9 mouse cellular contexts compared by ENCODE assay signal in the genomic region with DNA sequence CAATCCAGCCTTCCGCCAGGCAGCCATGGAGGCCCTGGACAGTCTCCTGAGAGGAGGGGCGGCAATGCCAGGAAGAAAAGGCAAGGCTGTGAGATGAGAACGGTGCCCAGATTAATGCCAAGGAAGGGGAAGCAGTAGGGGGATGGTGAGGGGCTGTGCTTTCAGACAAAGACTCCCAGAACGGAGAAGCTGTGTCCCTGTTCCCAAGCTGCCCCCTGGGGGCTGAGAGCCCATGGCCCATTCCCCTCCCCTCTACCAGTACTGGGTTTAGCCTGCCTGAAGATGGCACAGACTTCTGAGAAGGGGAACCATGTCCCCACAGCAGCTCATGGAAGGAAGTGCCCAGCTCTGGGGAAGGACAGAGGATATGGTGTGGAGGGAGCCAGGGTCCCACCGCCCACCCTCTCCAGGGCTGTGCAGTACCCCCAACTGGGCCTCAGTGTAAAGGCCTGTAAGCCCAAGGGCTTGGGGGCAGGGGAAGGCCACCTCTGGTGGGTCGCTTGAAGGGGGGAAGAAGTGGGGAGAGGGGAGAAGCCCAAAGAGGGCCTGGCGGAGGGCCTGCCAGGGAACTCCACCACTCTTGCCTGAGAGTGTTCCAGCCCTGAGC. TPM values are rescaled to one million over a fixed set of nuclear protein-coding genes. Genes with fewer than 3 reads are reported as not detected.
DNase-seq lines count a peak whose midpoint lies in the region; ATAC-seq and TF ChIP-seq lines count a peak whose summit lies in the region.
"Had no signal": no experiment of that assay in that cellular context is flagged by ENCODE, and none has a peak within 500 bp of the region (broad histone marks: within the 10 kb centered on the region; RNA-seq: fewer than 3 reads in every experiment).

No protein-coding gene starts in this region.

- peaks cover 73% of the 10 kb centered on the region for H3K36me3 ChIP-seq in ES-E14 (ENCODE audit: control insufficient read depth, insufficient read depth, low read length, poor library complexity, severe bottlenecking)
- H3K36me3 ChIP-seq in forebrain, embryonic 13.5 days (ENCODE audit: poor library complexity, severe bottlenecking) = peaks cover 96% of the 10 kb centered on the region
- H3K36me3 ChIP-seq in midbrain, embryonic 12.5 days = peaks cover 81% of the 10 kb centered on the region

- H3K4me1 ChIP-seq in ES-E14 (ENCODE audit: control insufficient read depth in 2 of 2, insufficient read depth in 2 of 2, low read length in 2 of 2, poor library complexity in 1 of 2) = peaks cover 0 to 48% of the 10 kb centered on the region in 2 experiments; a peak in 2 of 4 replicates
- H3K4me1 ChIP-seq in forebrain, embryonic 13.5 days = peaks cover 73% of the 10 kb centered on the region
- peaks cover 44% of the 10 kb centered on the region for H3K4me1 ChIP-seq in midbrain, embryonic 12.5 days

- 0 out of 2 replicates have a peak, but pooled peaks have one; percentile 12 for ATAC-seq in forebrain, embryonic 13.5 days
- peak; percentile 63 for ATAC-seq in midbrain, embryonic 12.5 days (ENCODE audit: low FRiP score, low read depth)

- no peak overlapping the region for H3K9ac ChIP-seq in ES-E14 (ENCODE audit: insufficient read depth, low read depth, low read length, poor library complexity, severe bottlenecking)
- H3K9ac ChIP-seq in forebrain, embryonic 13.5 days = peak overlapping the region; percentile 49
- H3K9ac ChIP-seq in midbrain, embryonic 12.5 days (replicated peaks) = peak overlapping the region; percentile 45; the same call in 1 of the 2 replicates

- H3K4me3 ChIP-seq in ES-E14 (ENCODE audit: insufficient read depth in 1 of 2, low read depth in 1 of 2, low read length in 2 of 2, poor library complexity in 1 of 2, severe bottlenecking in 1 of 2) = no peak overlapping the region; a peak in 1 of 4 replicates
- no peak overlapping the region; the same call in 1 of the 2 replicates for H3K4me3 ChIP-seq in forebrain, embryonic 13.5 days
- H3K4me3 ChIP-seq in midbrain, embryonic 12.5 days = no peak overlapping the region

- in situ Hi-C loops in ES-E14 (cut with MboI; ENCODE audit: low sequenced_read_pairs in 2 of 2, unreplicated experiment in 2 of 2) = no loop called here

- H3K27ac ChIP-seq in ES-E14 (ENCODE audit: insufficient read depth, low read depth, low read length, poor library complexity, severe bottlenecking) = peak overlapping the region; percentile 37; the same call in 1 of the 2 replicates
- H3K27ac ChIP-seq in forebrain, embryonic 13.5 days = peak overlapping the region; percentile 93
- peak overlapping the region; percentile 83 for H3K27ac ChIP-seq in midbrain, embryonic 12.5 days (replicated peaks)

- no peaks in the 10 kb centered on the region for H3K27me3 ChIP-seq in forebrain, embryonic 13.5 days
- no peaks in the 10 kb centered on the region for H3K27me3 ChIP-seq in midbrain, embryonic 12.5 days

- DNase-seq in embryo, embryonic 9.5 days (ENCODE audit: extremely low spot score) = peak; percentile 39
- no peak for DNase-seq in embryo, embryonic 10.5 days (ENCODE audit: low spot score)
- DNase-seq in ES-E14 (ENCODE audit: low read depth, low spot score) = no peak
- no peak for DNase-seq in right cerebral cortex, postnatal 36 days (ENCODE audit: low spot score in 2 of 2)
- no peak for DNase-seq in frontal cortex, adult 2 months (ENCODE audit: extremely low spot score in 1 of 2, low spot score in 1 of 2)
- DNase-seq in kidney, adult 8-10 months = no peak
- DNase-seq: gastrocnemius, postnatal 14 days had no signal

- 28% methylated on average over 7 of the region's 7 CpGs for WGBS in forebrain, embryonic 13.5 days
- 26% methylated on average over 7 of the region's 7 CpGs for WGBS in midbrain, embryonic 12.5 days

- no peaks in the 10 kb centered on the region for H3K9me3 ChIP-seq in ES-E14 (ENCODE audit: control insufficient read depth, insufficient read depth, low read depth, low read length)
- H3K9me3 ChIP-seq in forebrain, embryonic 13.5 days (replicated peaks) = no peaks in the 10 kb centered on the region
- H3K9me3 ChIP-seq in midbrain, embryonic 12.5 days = no peaks in the 10 kb centered on the region

- peak overlapping the region; percentile 27; the same call in 1 of the 2 replicates for H3K4me2 ChIP-seq in forebrain, embryonic 13.5 days
- peak overlapping the region; percentile 16 for H3K4me2 ChIP-seq in midbrain, embryonic 12.5 days (replicated peaks)

TF ChIP-seq in ES-E14, 5 proteins besides CTCF, POLR2A, EP300 and RAD21:
- TF ChIP-seq MAFK (IDR thresholded peaks at IDR 0.05; ENCODE audit: insufficient read depth, low read depth, low read length) (no peak), ZNF384 (IDR thresholded peaks at IDR 0.05; ENCODE audit: low read depth, low read length) (no peak), ZC3H11A (IDR thresholded peaks at IDR 0.05; ENCODE audit: borderline replicate concordance, low read depth, low read length) (no peak), CHD2 (IDR thresholded peaks at IDR 0.05; ENCODE audit: low read depth, low read length) (no peak), HCFC1 (IDR thresholded peaks at IDR 0.05; ENCODE audit: borderline replicate concordance, insufficient read depth, low read length) (no peak)
TF ChIP-seq in ES-E14: peak in this region for 0.

RNA-seq across cellular contexts. Expression of gene Rcor2, which starts 9.0 kb away (rescaled TPM):
- total RNA-seq in ES-E14 (2012; rRNA removed) = 161 and 192 TPM in 2 replicates
- 58.1 and 60.6 TPM in 2 replicates for polyA plus RNA-seq in forebrain, embryonic 13.5 days (2015; fragmentation: Nextera tagmentation; extraction: Ambion mirVana)
- polyA plus RNA-seq in midbrain, embryonic 12.5 days (2016; fragmentation: Nextera tagmentation; extraction: Ambion mirVana) = 93.7 and 96.3 TPM in 2 replicates
- polyA plus RNA-seq in frontal cortex, adult 2 months (2012; rRNA removed) = 20.2 and 24.6 TPM in 2 replicates

RNA-seq across cellular contexts. Expression of gene Naa40, which starts 35.2 kb away (rescaled TPM):
- 50.9 and 56.1 TPM in 2 replicates for total RNA-seq in ES-E14 (2012; rRNA removed)
- 71.1 and 80.5 TPM in 2 replicates for polyA plus RNA-seq in forebrain, embryonic 13.5 days (2015; fragmentation: Nextera tagmentation; extraction: Ambion mirVana)
- 88.4 and 91.0 TPM in 2 replicates for polyA plus RNA-seq in midbrain, embryonic 12.5 days (2016; fragmentation: Nextera tagmentation; extraction: Ambion mirVana)
- polyA plus RNA-seq in frontal cortex, adult 2 months (2012; rRNA removed) = 73.6 and 74.1 TPM in 2 replicates

RNA-seq across cellular contexts. Expression of gene Cox8a, which starts 58.7 kb away (rescaled TPM):
- total RNA-seq in ES-E14 (2012; rRNA removed) = 882 and 1,211 TPM in 2 replicates
- 673 and 749 TPM in 2 replicates for polyA plus RNA-seq in forebrain, embryonic 13.5 days (2015; fragmentation: Nextera tagmentation; extraction: Ambion mirVana)
- 763 and 786 TPM in 2 replicates for polyA plus RNA-seq in midbrain, embryonic 12.5 days (2016; fragmentation: Nextera tagmentation; extraction: Ambion mirVana)
- polyA plus RNA-seq in frontal cortex, adult 2 months (2012; rRNA removed) = 1,156 and 1,379 TPM in 2 replicates

Comparison
In these comparisons a context has a peak if more than half of its experiments do, and no peak if none do; other contexts are left out.
1. H3K27ac ChIP-seq: peak in every context shown above with its lines; median percentile 93 in forebrain, embryonic 13.5 days; 83 in midbrain, embryonic 12.5 days; 37 in ES-E14.